Mouse (Mus musculus) MEL (cell line): ENCODE results near the gene Iqschfp. TPM values are rescaled to one million over a fixed set of nuclear protein-coding genes. Genes with fewer than 3 reads are reported as not detected.
A peak's percentile ranks its signal among the peaks of the same experiment; 100 is the strongest.

Experiments used
- DNase-seq: peaks from one replicate; pipeline ENCODE4 v3.0.0; 2011; ENCODE audit warnings: low read depth, low spot score
- H3K27ac ChIP-seq: 2 replicates; pipeline ENCODE4 v1.5.1; 2012; ENCODE audit warnings: low read depth, mild to moderate bottlenecking, control low read depth, low read length, moderate library complexity; ENCODE audit not compliant: control insufficient read depth
- H3K27me3 ChIP-seq, 2 experiments: fragments of 150-350 bp in 1 of 2; sonication (generic) in 1 of 2; 2 replicates each; pipeline ENCODE4 v1.6.1; 2012; ENCODE audit warnings: low read length in 2 of 2, mild to moderate bottlenecking in 2 of 2, improper control_type of control experiment in 1 of 2, moderate library complexity in 1 of 2; ENCODE audit not compliant: insufficient read depth in 2 of 2, control insufficient read depth in 1 of 2
- H3K36me3 ChIP-seq, 2 experiments: 2 replicates each; pipeline ENCODE4 v1.6.1; 2012 to 2014; ENCODE audit warnings: low read length in 2 of 2, improper control_type of control experiment in 1 of 2, inconsistent platforms in 1 of 2, mild to moderate bottlenecking in 1 of 2; ENCODE audit not compliant: insufficient read depth in 2 of 2, control insufficient read depth in 1 of 2
- H3K4me1 ChIP-seq, 2 experiments: fragments of 150-350 bp in 1 of 2; sonication (generic) in 1 of 2; 2 replicates each; pipeline ENCODE4 v1.6.1; 2012; ENCODE audit warnings: low read length in 2 of 2, improper control_type of control experiment in 1 of 2, mild to moderate bottlenecking in 1 of 2; ENCODE audit not compliant: insufficient read depth in 2 of 2, control insufficient read depth in 1 of 2
- H3K4me3 ChIP-seq, 2 experiments: fragments of 150-350 bp in 1 of 2; sonication (generic) in 1 of 2; 2 replicates each; pipeline ENCODE4 v1.5.1; 2012; ENCODE audit warnings: low read depth in 2 of 2, low read length in 2 of 2, mild to moderate bottlenecking in 2 of 2, moderate library complexity in 2 of 2, control low read depth in 1 of 2, improper control_type of control experiment in 1 of 2; ENCODE audit not compliant: control insufficient read depth in 1 of 2, insufficient read depth in 1 of 2
- H3K79me2 ChIP-seq: 2 replicates; pipeline ENCODE4 v1.6.1; 2012; ENCODE audit warnings: mild to moderate bottlenecking, low read length, moderate library complexity; ENCODE audit not compliant: control insufficient read depth, poor library complexity, insufficient read depth
- H3K9ac ChIP-seq: 2 replicates; pipeline ENCODE4 v1.6.1; 2012; ENCODE audit warnings: low read depth, mild to moderate bottlenecking, control low read depth, low read length, moderate library complexity; ENCODE audit not compliant: control insufficient read depth, poor library complexity, severe bottlenecking
- H3K9me3 ChIP-seq: fragments of 150-350 bp; sonication (generic); replicated peaks from 2 replicates; pipeline ENCODE4 v1.6.1; 2012; ENCODE audit warnings: mild to moderate bottlenecking, low read length, improper control_type of control experiment, moderate library complexity; ENCODE audit not compliant: insufficient read depth
- BHLHE40 ChIP-seq: IDR thresholded peaks from 2 replicates; pipeline ENCODE4 v1.6.1; 2012; ENCODE audit warnings: low read depth, mild to moderate bottlenecking, inconsistent platforms, low read length, improper control_type of control experiment, borderline replicate concordance
- CHD1 ChIP-seq: IDR thresholded peaks from 2 replicates; pipeline ENCODE4 v1.6.1; 2012; ENCODE audit warnings: low read depth, mild to moderate bottlenecking, inconsistent platforms, low read length, improper control_type of control experiment
- CTCF ChIP-seq, 3 experiments: IDR thresholded peaks in 2 of 3; conservative IDR thresholded peaks in 1 of 3; 2 replicates each; pipeline ENCODE4 v1.5.1; 2011 to 2012; ENCODE audit warnings: low read length in 3 of 3, low read depth in 2 of 3, mild to moderate bottlenecking in 2 of 3, improper control_type of control experiment in 1 of 3, inconsistent platforms in 1 of 3, mixed read lengths in 1 of 3, moderate library complexity in 1 of 3; ENCODE audit not compliant: control insufficient read depth in 1 of 3, insufficient read depth in 1 of 3, poor library complexity in 1 of 3, severe bottlenecking in 1 of 3
- E2F4 ChIP-seq: IDR thresholded peaks from 2 replicates; pipeline ENCODE4 v1.6.1; 2011; ENCODE audit warnings: low read depth, low read length, improper control_type of control experiment, borderline replicate concordance
- ELF1 ChIP-seq: IDR thresholded peaks from 2 replicates; pipeline ENCODE4 v1.6.1; 2014; ENCODE audit warnings: low read depth, mild to moderate bottlenecking, inconsistent platforms, low read length, improper control_type of control experiment, moderate library complexity
- HCFC1 ChIP-seq: IDR thresholded peaks from 2 replicates; pipeline ENCODE4 v1.6.1; 2012; ENCODE audit warnings: low read depth, mild to moderate bottlenecking, inconsistent platforms, low read length, improper control_type of control experiment, moderate library complexity
- KAT2A ChIP-seq: conservative IDR thresholded peaks from 2 replicates; pipeline ENCODE4 v1.6.1; 2012; ENCODE audit warnings: low read depth, low read length, improper control_type of control experiment, inconsistent platforms
- MAX ChIP-seq: IDR thresholded peaks from 2 replicates; pipeline ENCODE4 v1.6.1; 2011; ENCODE audit warnings: low read length, improper control_type of control experiment
- MXI1 ChIP-seq: IDR thresholded peaks from 2 replicates; pipeline ENCODE4 v1.6.1; 2011; ENCODE audit warnings: mild to moderate bottlenecking, low read depth, low read length, improper control_type of control experiment
- NELFE ChIP-seq: IDR thresholded peaks from 2 replicates; pipeline ENCODE4 v1.6.1; 2011; ENCODE audit warnings: low read depth, low read length, improper control_type of control experiment
- NRF1 ChIP-seq: IDR thresholded peaks from 2 replicates; pipeline ENCODE4 v1.6.1; 2014; ENCODE audit warnings: low read depth, mild to moderate bottlenecking, inconsistent platforms, low read length, improper control_type of control experiment, moderate library complexity; ENCODE audit not compliant: poor library complexity, insufficient read depth, severe bottlenecking
- POLR2A ChIP-seq, 2 experiments: IDR thresholded peaks; 2 replicates each; pipeline ENCODE4 v1.6.1; 2011 to 2012; ENCODE audit warnings: low read length in 2 of 2, mild to moderate bottlenecking in 2 of 2, control low read depth in 1 of 2, improper control_type of control experiment in 1 of 2, low read depth in 1 of 2, moderate library complexity in 1 of 2; ENCODE audit not compliant: control insufficient read depth in 1 of 2, insufficient read depth in 1 of 2, poor library complexity in 1 of 2
- POLR2AphosphoS2 ChIP-seq: IDR thresholded peaks from 2 replicates; pipeline ENCODE4 v1.6.1; 2011; ENCODE audit warnings: low read length, improper control_type of control experiment
- RCOR1 ChIP-seq: IDR thresholded peaks from 2 replicates; pipeline ENCODE4 v1.6.1; 2012; ENCODE audit warnings: low read depth, mild to moderate bottlenecking, inconsistent platforms, low read length, improper control_type of control experiment
- SMC3 ChIP-seq: IDR thresholded peaks from 2 replicates; pipeline ENCODE4 v1.6.1; 2011; ENCODE audit warnings: low read depth, low read length, improper control_type of control experiment
- TAL1 ChIP-seq: IDR thresholded peaks from 2 replicates; pipeline ENCODE4 v1.6.1; 2012; ENCODE audit warnings: mild to moderate bottlenecking, inconsistent platforms, low read length, moderate library complexity, mixed read lengths
- TCF12 ChIP-seq: IDR thresholded peaks from 2 replicates; pipeline ENCODE4 v1.6.1; 2014; ENCODE audit warnings: low read depth, mild to moderate bottlenecking, inconsistent platforms, low read length, improper control_type of control experiment, moderate library complexity
- UBTF ChIP-seq: IDR thresholded peaks from 2 replicates; pipeline ENCODE4 v1.6.1; 2012; ENCODE audit warnings: low read depth, mild to moderate bottlenecking, inconsistent platforms, low read length, improper control_type of control experiment, moderate library complexity, borderline replicate concordance; ENCODE audit not compliant: insufficient read depth
- USF1 ChIP-seq: IDR thresholded peaks from 2 replicates; pipeline ENCODE4 v1.6.1; 2014; ENCODE audit warnings: low read depth, mild to moderate bottlenecking, inconsistent platforms, low read length, improper control_type of control experiment, moderate library complexity
- ZC3H11A ChIP-seq: IDR thresholded peaks from 2 replicates; pipeline ENCODE4 v1.6.1; 2012; ENCODE audit warnings: low read depth, mild to moderate bottlenecking, inconsistent platforms, low read length, improper control_type of control experiment
- ZMIZ1 ChIP-seq: IDR thresholded peaks from 2 replicates; pipeline ENCODE4 v1.6.1; 2012; ENCODE audit warnings: low read depth, mild to moderate bottlenecking, inconsistent platforms, low read length, improper control_type of control experiment, moderate library complexity
- polyA plus RNA-seq, 2 experiments: library from polyadenylated mRNA; stranded (reverse) in 1 of 2; unstranded in 1 of 2; fragments of >175 nt in 1 of 2; fragments of >200 nt in 1 of 2; gene quantifications; 2 replicates each; pipeline versions ENCODE4 v1.2.1 to v1.2.4; 2012; ENCODE audit warnings: low replicate concordance in 2 of 2, low read depth in 1 of 2; ENCODE audit not compliant: insufficient read length in 2 of 2, insufficient read depth in 1 of 2, missing spikeins in 1 of 2
- total RNA-seq: library from RNA; depleted of rRNA; stranded (reverse); fragments of 300-350 nt; gene quantifications from 2 replicates; pipeline ENCODE4 v1.2.3, GENCODE M21; 2012

Iqschfp gene
- total and polyA plus RNA-seq, 3 experiments, result not detected

GRCm38 (mm10) chr3:68493586-68494295, 601.7 kb downstream of the Iqschfp start:
- peaks cover 9 to 23% of the 10 kb centered on the region in 2 experiments for H3K4me1 ChIP-seq
- H3K36me3 ChIP-seq, result peaks cover 0 to 23% of the 10 kb centered on the region in 2 experiments; a peak in 2 of 4 replicates
- H3K9me3 ChIP-seq, result no peaks in the 10 kb centered on the region
- TF ChIP-seq TCF12, result no peak; the same call in 1 of the 2 replicates
- TF ChIP-seq CHD1, result peak; percentile 76; the same call in 1 of the 2 replicates
- no peak for TF ChIP-seq SMC3
- no peak for TF ChIP-seq ELF1
- TF ChIP-seq MAX, result 0 out of 2 replicates have a peak, but pooled peaks have one; percentile 7
- TF ChIP-seq CTCF (IDR thresholded peaks at IDR 0.05 in 2 of 3, conservative IDR thresholded peaks at IDR 0.05 in 1 of 3; ENCODE audit: control insufficient read depth in 1 of 3, insufficient read depth in 1 of 3, low read depth in 2 of 3, low read length in 3 of 3, poor library complexity in 1 of 3, severe bottlenecking in 1 of 3), result no peak
- TF ChIP-seq E2F4, result no peak
- peak; percentile 54 for TF ChIP-seq MXI1
- TF ChIP-seq POLR2A (IDR thresholded peaks at IDR 0.05; ENCODE audit: control insufficient read depth in 1 of 2, insufficient read depth in 1 of 2, low read depth in 1 of 2, low read length in 2 of 2, poor library complexity in 1 of 2), result peak; percentile 45 to 49; a peak in 2 of 4 replicates
- peak; percentile 62 for TF ChIP-seq NELFE
- TF ChIP-seq TAL1, result no peak
- no peak for TF ChIP-seq ZC3H11A
- TF ChIP-seq POLR2AphosphoS2, result peak; percentile 59; the same call in 1 of the 2 replicates
- TF ChIP-seq RCOR1, result 0 out of 2 replicates have a peak, but pooled peaks have one; percentile 6
- TF ChIP-seq UBTF, result 0 out of 2 replicates have a peak, but pooled peaks have one; percentile 52
- TF ChIP-seq BHLHE40, result no peak
- TF ChIP-seq HCFC1, result no peak
- peak; percentile 61 for TF ChIP-seq ZMIZ1
- no peak for TF ChIP-seq USF1
- TF ChIP-seq NRF1, result peak; percentile 68
- no peak for TF ChIP-seq KAT2A
- no peaks in the 10 kb centered on the region for H3K27me3 ChIP-seq
- H3K9ac ChIP-seq, result peak overlapping the region; percentile 91
- H3K27ac ChIP-seq, result peak overlapping the region; percentile 89
- peak overlapping the region; percentile 94 to 98 for H3K4me3 ChIP-seq
- peaks cover 15% of the 10 kb centered on the region for H3K79me2 ChIP-seq
- peak; percentile 73 for DNase-seq
